Mouse (Mus musculus): Measurements from ENCODE around the gene Actr2.
A peak's percentile ranks its signal among the peaks of the same experiment; 100 is the strongest.
"Not testable (repeated sequence)": the region's sequence is repeated elsewhere in the genome, so short reads cannot be mapped to it uniquely, and the experiment has no call there.

The Actr2 gene

GRCm38 (mm10) chr11:20112741-20113480 is at the start of gene Actr2:
Actr2 (minus strand) TSS chr11:20112913.
- peak; percentile 97 to 98 for DNase-seq (ENCODE audit: low spot score in 2 of 2)

GRCm38 (mm10) chr11:20158879-20159278 is 46.2 kb upstream of the Actr2 start:
- no peak for DNase-seq (ENCODE audit: low spot score in 2 of 2)

- DNase-seq (ENCODE audit: low spot score in 2 of 2), result not testable (repeated sequence)
Measured at GRCm38 (mm10) chr11:20153542-20153941, 40.8 kb upstream of the Actr2 start.

GRCm38 (mm10) chr11:20152107-20152901 is 39.6 kb upstream of the Actr2 start:
- DNase-seq (ENCODE audit: low spot score in 2 of 2), result no peak

GRCm38 (mm10) chr11:20151290-20151689 is 38.6 kb upstream of the Actr2 start:
- DNase-seq (ENCODE audit: low spot score in 2 of 2), result no peak

GRCm38 (mm10) chr11:20149936-20150335 is 37.2 kb upstream of the Actr2 start:
- DNase-seq (ENCODE audit: low spot score in 2 of 2), result no peak

- DNase-seq (ENCODE audit: low spot score in 2 of 2), result no peak
Measured at GRCm38 (mm10) chr11:20145383-20145782, 32.7 kb upstream of the Actr2 start.

GRCm38 (mm10) chr11:20144536-20145263 is 32.0 kb upstream of the Actr2 start:
- DNase-seq (ENCODE audit: low spot score in 2 of 2), result no peak

- peak in 1 of 2 experiments; percentile 1 for DNase-seq (ENCODE audit: low spot score in 2 of 2)
Measured at GRCm38 (mm10) chr11:20143687-20144086, 31.0 kb upstream of the Actr2 start.

GRCm38 (mm10) chr11:20142516-20142915 is 29.8 kb upstream of the Actr2 start:
- no peak for DNase-seq (ENCODE audit: low spot score in 2 of 2)

- no peak for DNase-seq (ENCODE audit: low spot score in 2 of 2)
Measured at GRCm38 (mm10) chr11:20140286-20140685, 27.6 kb upstream of the Actr2 start.

GRCm38 (mm10) chr11:20139711-20140110 is 27.0 kb upstream of the Actr2 start:
- no peak for DNase-seq (ENCODE audit: low spot score in 2 of 2)

GRCm38 (mm10) chr11:20138498-20139208 is 25.9 kb upstream of the Actr2 start:
- DNase-seq (ENCODE audit: low spot score in 2 of 2), result no peak

- DNase-seq (ENCODE audit: low spot score in 2 of 2), result no peak
Measured at GRCm38 (mm10) chr11:20137872-20138271, 25.2 kb upstream of the Actr2 start.

- no peak for DNase-seq (ENCODE audit: low spot score in 2 of 2)
Measured at GRCm38 (mm10) chr11:20136314-20136713, 23.6 kb upstream of the Actr2 start.

GRCm38 (mm10) chr11:20134869-20135268 is 22.2 kb upstream of the Actr2 start:
- DNase-seq (ENCODE audit: low spot score in 2 of 2), result not testable (repeated sequence)

- DNase-seq (ENCODE audit: low spot score in 2 of 2), result no peak
Measured at GRCm38 (mm10) chr11:20133721-20134120, 21.0 kb upstream of the Actr2 start.

- DNase-seq (ENCODE audit: low spot score in 2 of 2), result peak; percentile 86 to 87
Measured at GRCm38 (mm10) chr11:20132955-20133562, 20.3 kb upstream of the Actr2 start.

- DNase-seq (ENCODE audit: low spot score in 2 of 2), result no peak
Measured at GRCm38 (mm10) chr11:20126673-20127516, 14.2 kb upstream of the Actr2 start.

GRCm38 (mm10) chr11:20125423-20125822 is 12.7 kb upstream of the Actr2 start:
- DNase-seq (ENCODE audit: low spot score in 2 of 2), result no peak

Measured in natural killer cell, adult 2 months (primary cell).